Mouse (Mus musculus): Measurements from ENCODE around the gene Bod1. TPM values are rescaled to one million over a fixed set of nuclear protein-coding genes. Genes with fewer than 3 reads are reported as not detected.

Bod1 gene
- polyA plus RNA-seq, 1 experiment from 2014 or later = 92.3 TPM

- Histone ChIP-seq H3K4me3 (ENCODE audit: low read depth, low read length) (no peak overlapping the region), H3K9me3 (ENCODE audit: control insufficient read depth, low read depth, low read length) (no peaks in the 10 kb centered on the region), H3K27ac (ENCODE audit: low read length) (no peak overlapping the region), H3K36me3 (ENCODE audit: control insufficient read depth, insufficient read depth, low read length) (no peaks in the 10 kb centered on the region), H3K4me2 (replicated peaks; ENCODE audit: low read depth, low read length) (no peak overlapping the region), H3K27me3 (ENCODE audit: control insufficient read depth, insufficient read depth, low read length) (no peaks in the 10 kb centered on the region), H3K9ac (replicated peaks; ENCODE audit: low read depth, low read length) (no peak overlapping the region), H3K4me1 (ENCODE audit: control insufficient read depth, insufficient read depth, low read length) (no peaks in the 10 kb centered on the region)
- WGBS = 49% methylated on average over 3 of the region's 3 CpGs
- no peak for ATAC-seq (ENCODE audit: insufficient number of reproducible peaks, insufficient read depth, low FRiP score, low read depth)
Observed at GRCm38 (mm10) chr11:31699502-31699901, 27.8 kb upstream of the Bod1 start.

GRCm38 (mm10) chr11:31694801-31695200 is 23.1 kb upstream of the Bod1 start:
- H3K9ac ChIP-seq (replicated peaks; ENCODE audit: low read depth, low read length) = no peak overlapping the region
- WGBS = 84% methylated on average over 4 of the region's 4 CpGs
- H3K4me1 ChIP-seq (ENCODE audit: control insufficient read depth, insufficient read depth, low read length) = no peaks in the 10 kb centered on the region
- H3K9me3 ChIP-seq (ENCODE audit: control insufficient read depth, low read depth, low read length) = no peaks in the 10 kb centered on the region
- H3K4me2 ChIP-seq (replicated peaks; ENCODE audit: low read depth, low read length) = no peak overlapping the region
- H3K36me3 ChIP-seq (ENCODE audit: control insufficient read depth, insufficient read depth, low read length) = no peaks in the 10 kb centered on the region
- no peaks in the 10 kb centered on the region for H3K27me3 ChIP-seq (ENCODE audit: control insufficient read depth, insufficient read depth, low read length)
- H3K27ac ChIP-seq (ENCODE audit: low read length) = no peak overlapping the region
- ATAC-seq (ENCODE audit: insufficient number of reproducible peaks, insufficient read depth, low FRiP score, low read depth) = no peak
- H3K4me3 ChIP-seq (ENCODE audit: low read depth, low read length) = no peak overlapping the region

GRCm38 (mm10) chr11:31694109-31694508 is 22.4 kb upstream of the Bod1 start:
- 91% methylated on average over 1 of the region's 1 CpGs for WGBS
- Histone ChIP-seq H3K27ac (ENCODE audit: low read length) (no peak overlapping the region), H3K9ac (replicated peaks; ENCODE audit: low read depth, low read length) (no peak overlapping the region), H3K4me1 (ENCODE audit: control insufficient read depth, insufficient read depth, low read length) (no peaks in the 10 kb centered on the region), H3K36me3 (ENCODE audit: control insufficient read depth, insufficient read depth, low read length) (no peaks in the 10 kb centered on the region), H3K9me3 (ENCODE audit: control insufficient read depth, low read depth, low read length) (no peaks in the 10 kb centered on the region), H3K4me3 (ENCODE audit: low read depth, low read length) (no peak overlapping the region), H3K4me2 (replicated peaks; ENCODE audit: low read depth, low read length) (no peak overlapping the region), H3K27me3 (ENCODE audit: control insufficient read depth, insufficient read depth, low read length) (no peaks in the 10 kb centered on the region)
- ATAC-seq (ENCODE audit: insufficient number of reproducible peaks, insufficient read depth, low FRiP score, low read depth) = no peak

GRCm38 (mm10) chr11:31693322-31693721 is 21.6 kb upstream of the Bod1 start:
- H3K36me3 ChIP-seq (ENCODE audit: control insufficient read depth, insufficient read depth, low read length) = no peaks in the 10 kb centered on the region
- no peak overlapping the region for H3K9ac ChIP-seq (replicated peaks; ENCODE audit: low read depth, low read length)
- no peaks in the 10 kb centered on the region for H3K27me3 ChIP-seq (ENCODE audit: control insufficient read depth, insufficient read depth, low read length)
- H3K27ac ChIP-seq (ENCODE audit: low read length) = no peak overlapping the region
- 89% methylated on average over 2 of the region's 2 CpGs for WGBS
- ATAC-seq (ENCODE audit: insufficient number of reproducible peaks, insufficient read depth, low FRiP score, low read depth) = no peak
- H3K9me3 ChIP-seq (ENCODE audit: control insufficient read depth, low read depth, low read length) = no peaks in the 10 kb centered on the region
- no peaks in the 10 kb centered on the region for H3K4me1 ChIP-seq (ENCODE audit: control insufficient read depth, insufficient read depth, low read length)
- H3K4me3 ChIP-seq (ENCODE audit: low read depth, low read length) = no peak overlapping the region
- H3K4me2 ChIP-seq (replicated peaks; ENCODE audit: low read depth, low read length) = no peak overlapping the region

- WGBS = 54% methylated on average over 4 of the region's 4 CpGs
- no peak overlapping the region for H3K9ac ChIP-seq (replicated peaks; ENCODE audit: low read depth, low read length)
- no peaks in the 10 kb centered on the region for H3K27me3 ChIP-seq (ENCODE audit: control insufficient read depth, insufficient read depth, low read length)
- H3K9me3 ChIP-seq (ENCODE audit: control insufficient read depth, low read depth, low read length) = no peaks in the 10 kb centered on the region
- no peak overlapping the region for H3K27ac ChIP-seq (ENCODE audit: low read length)
- no peaks in the 10 kb centered on the region for H3K4me1 ChIP-seq (ENCODE audit: control insufficient read depth, insufficient read depth, low read length)
- H3K4me3 ChIP-seq (ENCODE audit: low read depth, low read length) = no peak overlapping the region
- ATAC-seq (ENCODE audit: insufficient number of reproducible peaks, insufficient read depth, low FRiP score, low read depth) = no peak
- no peaks in the 10 kb centered on the region for H3K36me3 ChIP-seq (ENCODE audit: control insufficient read depth, insufficient read depth, low read length)
- no peak overlapping the region for H3K4me2 ChIP-seq (replicated peaks; ENCODE audit: low read depth, low read length)
Observed at GRCm38 (mm10) chr11:31688956-31689355, 17.3 kb upstream of the Bod1 start.

GRCm38 (mm10) chr11:31684913-31685567 is 13.4 kb upstream of the Bod1 start:
- WGBS = 74% methylated on average over 9 of the region's 9 CpGs
- Histone ChIP-seq H3K4me1 (ENCODE audit: control insufficient read depth, insufficient read depth, low read length) (no peaks in the 10 kb centered on the region), H3K27me3 (ENCODE audit: control insufficient read depth, insufficient read depth, low read length) (no peaks in the 10 kb centered on the region), H3K4me2 (replicated peaks; ENCODE audit: low read depth, low read length) (no peak overlapping the region), H3K9ac (replicated peaks; ENCODE audit: low read depth, low read length) (no peak overlapping the region), H3K4me3 (ENCODE audit: low read depth, low read length) (no peak overlapping the region), H3K36me3 (ENCODE audit: control insufficient read depth, insufficient read depth, low read length) (no peaks in the 10 kb centered on the region), H3K27ac (ENCODE audit: low read length) (no peak overlapping the region), H3K9me3 (ENCODE audit: control insufficient read depth, low read depth, low read length) (no peaks in the 10 kb centered on the region)
- no peak for ATAC-seq (ENCODE audit: insufficient number of reproducible peaks, insufficient read depth, low FRiP score, low read depth)

- Histone ChIP-seq H3K4me3 (ENCODE audit: low read depth, low read length) (no peak overlapping the region), H3K4me2 (replicated peaks; ENCODE audit: low read depth, low read length) (no peak overlapping the region), H3K27me3 (ENCODE audit: control insufficient read depth, insufficient read depth, low read length) (no peaks in the 10 kb centered on the region), H3K9me3 (ENCODE audit: control insufficient read depth, low read depth, low read length) (no peaks in the 10 kb centered on the region), H3K9ac (replicated peaks; ENCODE audit: low read depth, low read length) (no peak overlapping the region), H3K27ac (ENCODE audit: low read length) (no peak overlapping the region), H3K36me3 (ENCODE audit: control insufficient read depth, insufficient read depth, low read length) (no peaks in the 10 kb centered on the region), H3K4me1 (ENCODE audit: control insufficient read depth, insufficient read depth, low read length) (no peaks in the 10 kb centered on the region)
- ATAC-seq (ENCODE audit: insufficient number of reproducible peaks, insufficient read depth, low FRiP score, low read depth) = no peak
- 70% methylated on average over 2 of the region's 2 CpGs for WGBS
Observed at GRCm38 (mm10) chr11:31684126-31684525, 12.4 kb upstream of the Bod1 start.

GRCm38 (mm10) chr11:31679840-31680381 is 8.2 kb upstream of the Bod1 start:
- Histone ChIP-seq H3K9ac (replicated peaks; ENCODE audit: low read depth, low read length) (no peak overlapping the region), H3K27ac (ENCODE audit: low read length) (no peak overlapping the region), H3K4me1 (ENCODE audit: control insufficient read depth, insufficient read depth, low read length) (no peaks in the 10 kb centered on the region), H3K4me3 (ENCODE audit: low read depth, low read length) (no peak overlapping the region), H3K4me2 (replicated peaks; ENCODE audit: low read depth, low read length) (no peak overlapping the region), H3K36me3 (ENCODE audit: control insufficient read depth, insufficient read depth, low read length) (no peaks in the 10 kb centered on the region), H3K9me3 (ENCODE audit: control insufficient read depth, low read depth, low read length) (no peaks in the 10 kb centered on the region), H3K27me3 (ENCODE audit: control insufficient read depth, insufficient read depth, low read length) (no peaks in the 10 kb centered on the region)
- no peak for ATAC-seq (ENCODE audit: insufficient number of reproducible peaks, insufficient read depth, low FRiP score, low read depth)
- WGBS = 84% methylated on average over 16 of the region's 16 CpGs

GRCm38 (mm10) chr11:31677309-31677708 is 5.6 kb upstream of the Bod1 start:
- H3K36me3 ChIP-seq (ENCODE audit: control insufficient read depth, insufficient read depth, low read length) = no peaks in the 10 kb centered on the region
- no peaks in the 10 kb centered on the region for H3K27me3 ChIP-seq (ENCODE audit: control insufficient read depth, insufficient read depth, low read length)
- 88% methylated on average over 5 of the region's 5 CpGs for WGBS
- H3K4me3 ChIP-seq (ENCODE audit: low read depth, low read length) = no peak overlapping the region
- no peak overlapping the region for H3K27ac ChIP-seq (ENCODE audit: low read length)
- H3K9ac ChIP-seq (replicated peaks; ENCODE audit: low read depth, low read length) = no peak overlapping the region
- no peak for ATAC-seq (ENCODE audit: insufficient number of reproducible peaks, insufficient read depth, low FRiP score, low read depth)
- H3K4me1 ChIP-seq (ENCODE audit: control insufficient read depth, insufficient read depth, low read length) = no peaks in the 10 kb centered on the region
- no peak overlapping the region for H3K4me2 ChIP-seq (replicated peaks; ENCODE audit: low read depth, low read length)
- no peaks in the 10 kb centered on the region for H3K9me3 ChIP-seq (ENCODE audit: control insufficient read depth, low read depth, low read length)
